Mouse (Mus musculus) T-helper 17 cell (primary cell): ENCODE measurements around the gene Slc16a10.

Experiments used
- in situ Hi-C, 2 experiments: fragments of 300-600 bp; cut with MboI, MseI; formaldehyde crosslinking; loops; 1 replicate in 1 of 2; 2 replicates in 1 of 2; pipeline ENCODE4 v1.15.1; 2025; ENCODE audit warnings: high pct_unique_total_duplicates in 2 of 2

Slc16a10 gene

GRCm38 (mm10) chr10:40077346-40077959 lies 64.6 kb downstream of the Slc16a10 start:
- in situ Hi-C loops = no loop called here

- in situ Hi-C loops = no loop called here
These were observed 68.5 kb downstream of the Slc16a10 start for GRCm38 (mm10) chr10:40073608-40074007.

GRCm38 (mm10) chr10:40070684-40071083 lies 71.4 kb downstream of the Slc16a10 start:
- in situ Hi-C loops = no loop called here

GRCm38 (mm10) chr10:40069270-40069669 lies 72.8 kb downstream of the Slc16a10 start:
- in situ Hi-C loops = no loop called here

GRCm38 (mm10) chr10:40068595-40068994 lies 73.5 kb downstream of the Slc16a10 start:
- in situ Hi-C loops = no loop called here

GRCm38 (mm10) chr10:40067529-40067928 lies 74.5 kb downstream of the Slc16a10 start:
- in situ Hi-C loops = no loop called here

GRCm38 (mm10) chr10:40067071-40067470 lies 75.0 kb downstream of the Slc16a10 start:
- in situ Hi-C loops = no loop called here

GRCm38 (mm10) chr10:40065357-40065756 lies 76.7 kb downstream of the Slc16a10 start:
- in situ Hi-C loops = no loop called here

- in situ Hi-C loops = no loop called here
These were observed 78.7 kb downstream of the Slc16a10 start for GRCm38 (mm10) chr10:40063291-40063890.

GRCm38 (mm10) chr10:40062812-40063211 lies 79.2 kb downstream of the Slc16a10 start:
- in situ Hi-C loops = no loop called here

- in situ Hi-C loops = no loop called here
These were observed 80.1 kb downstream of the Slc16a10 start for GRCm38 (mm10) chr10:40061926-40062325.

- in situ Hi-C loops = loop anchor here (5.0 kb wide), 2 partner anchors 54 to 79 kb away; no protein-coding TSS in a partner anchor
These were observed 83.3 kb downstream of the Slc16a10 start for GRCm38 (mm10) chr10:40058786-40059120.

GRCm38 (mm10) chr10:40058062-40058785 lies 83.8 kb downstream of the Slc16a10 start:
- in situ Hi-C loops = loop anchor here (5.0 kb wide), 2 partner anchors 54 to 79 kb away; no protein-coding TSS in a partner anchor

- in situ Hi-C loops = loop anchor here (5.0 kb wide), 2 partner anchors 55 to 80 kb away; no protein-coding TSS in a partner anchor
These were observed 84.4 kb downstream of the Slc16a10 start for GRCm38 (mm10) chr10:40057615-40058014.

GRCm38 (mm10) chr10:40054455-40054854 lies 87.6 kb downstream of the Slc16a10 start:
- in situ Hi-C loops = loop anchor here (5.0 kb wide), 1 partner anchor 158 kb away; no protein-coding TSS in a partner anchor

- in situ Hi-C loops = loop anchor here (5.0 kb wide), 1 partner anchor 158 kb away; no protein-coding TSS in a partner anchor
These were observed 88.2 kb downstream of the Slc16a10 start for GRCm38 (mm10) chr10:40053896-40054295.

- in situ Hi-C loops = loop anchor here (5.0 kb wide), 1 partner anchor 159 kb away; no protein-coding TSS in a partner anchor
These were observed 88.7 kb downstream of the Slc16a10 start for GRCm38 (mm10) chr10:40053257-40053895.

- in situ Hi-C loops = loop anchor here (5.0 kb wide), 1 partner anchor 160 kb away; no protein-coding TSS in a partner anchor
These were observed 90.1 kb downstream of the Slc16a10 start for GRCm38 (mm10) chr10:40051997-40052396.

GRCm38 (mm10) chr10:40050763-40051162 lies 91.3 kb downstream of the Slc16a10 start:
- in situ Hi-C loops = loop anchor here (5.0 kb wide), 1 partner anchor 162 kb away; no protein-coding TSS in a partner anchor

- in situ Hi-C loops = no loop called here
These were observed 100.7 kb downstream of the Slc16a10 start for GRCm38 (mm10) chr10:40041339-40041738.

GRCm38 (mm10) chr10:40036686-40037560 lies 105.1 kb downstream of the Slc16a10 start:
- in situ Hi-C loops = no loop called here
